Mouse (Mus musculus): ENCODE data around the gene Dcn. TPM values are rescaled to one million over a fixed set of nuclear protein-coding genes. Genes with fewer than 3 reads are reported as not detected.
A peak's percentile ranks its signal among the peaks of the same experiment; 100 is the strongest.

The Dcn gene
- total and polyA plus RNA-seq, 3 experiments = 385 to 442 (median 401) TPM

GRCm38 (mm10) chr10:97523366-97523765 lies 44.0 kb downstream of the Dcn start:
- intact Hi-C loops (cut with DNase I) = no loop called here
- no peak overlapping the region for H3K4me3 ChIP-seq
- no peak for DNase-seq
- no peaks in the 10 kb centered on the region for H3K36me3 ChIP-seq (ENCODE audit: control insufficient read depth, insufficient read depth, low read length)
- H3K79me2 ChIP-seq (replicated peaks; ENCODE audit: control insufficient read depth, insufficient read depth, low read length) = no peaks in the 10 kb centered on the region
- no peaks in the 10 kb centered on the region for H3K4me1 ChIP-seq (ENCODE audit: control insufficient read depth, insufficient read depth, low read length)
- WGBS = 61% methylated on average over 3 of the region's 3 CpGs
- H3K27ac ChIP-seq = no peak overlapping the region
- no peaks in the 10 kb centered on the region for H3K27me3 ChIP-seq (ENCODE audit: control insufficient read depth, insufficient read depth, low read length)
- TF ChIP-seq EP300 (IDR thresholded peaks at IDR 0.05; ENCODE audit: insufficient read depth, low read depth, low read length) = no peak
- no peak for TF ChIP-seq CTCF (IDR thresholded peaks at IDR 0.05)
- no peak for TF ChIP-seq POLR2A (IDR thresholded peaks at IDR 0.05; ENCODE audit: insufficient read depth, low read depth, low read length)
- no peak overlapping the region for H3K9ac ChIP-seq (ENCODE audit: low read depth, low read length)

GRCm38 (mm10) chr10:97535697-97536096 lies 56.3 kb downstream of the Dcn start:
- intact Hi-C loops (cut with DNase I) = no loop called here
- Histone ChIP-seq H3K79me2 (replicated peaks; ENCODE audit: control insufficient read depth, insufficient read depth, low read length) (no peaks in the 10 kb centered on the region), H3K9ac (ENCODE audit: low read depth, low read length) (no peak overlapping the region), H3K27ac (peak overlapping the region; percentile 12; the same call in 1 of the 2 replicates), H3K36me3 (ENCODE audit: control insufficient read depth, insufficient read depth, low read length) (no peaks in the 10 kb centered on the region), H3K4me1 (ENCODE audit: control insufficient read depth, insufficient read depth, low read length) (no peaks in the 10 kb centered on the region; the same call in 1 of the 2 replicates), H3K27me3 (ENCODE audit: control insufficient read depth, insufficient read depth, low read length) (no peaks in the 10 kb centered on the region), H3K4me3 (no peak overlapping the region)
- DNase-seq = no peak
- no peak for TF ChIP-seq CTCF (IDR thresholded peaks at IDR 0.05)
- TF ChIP-seq EP300 (IDR thresholded peaks at IDR 0.05; ENCODE audit: insufficient read depth, low read depth, low read length) = no peak
- TF ChIP-seq POLR2A (IDR thresholded peaks at IDR 0.05; ENCODE audit: insufficient read depth, low read depth, low read length) = no peak
- 59% methylated on average over 4 of the region's 4 CpGs for WGBS

GRCm38 (mm10) chr10:97536921-97537320 lies 57.5 kb downstream of the Dcn start:
- 33% methylated on average over 2 of the region's 2 CpGs for WGBS
- H3K27ac ChIP-seq = peak overlapping the region; percentile 43
- no peaks in the 10 kb centered on the region for H3K79me2 ChIP-seq (replicated peaks; ENCODE audit: control insufficient read depth, insufficient read depth, low read length)
- H3K36me3 ChIP-seq (ENCODE audit: control insufficient read depth, insufficient read depth, low read length) = no peaks in the 10 kb centered on the region
- H3K4me1 ChIP-seq (ENCODE audit: control insufficient read depth, insufficient read depth, low read length) = no peaks in the 10 kb centered on the region; the same call in 1 of the 2 replicates
- H3K27me3 ChIP-seq (ENCODE audit: control insufficient read depth, insufficient read depth, low read length) = no peaks in the 10 kb centered on the region
- H3K4me3 ChIP-seq = no peak overlapping the region
- no peak for DNase-seq
- intact Hi-C loops (cut with DNase I) = no loop called here
- H3K9ac ChIP-seq (ENCODE audit: low read depth, low read length) = no peak overlapping the region
- no peak for TF ChIP-seq POLR2A (IDR thresholded peaks at IDR 0.05; ENCODE audit: insufficient read depth, low read depth, low read length)
- TF ChIP-seq CTCF (IDR thresholded peaks at IDR 0.05) = no peak
- no peak for TF ChIP-seq EP300 (IDR thresholded peaks at IDR 0.05; ENCODE audit: insufficient read depth, low read depth, low read length)

GRCm38 (mm10) chr10:97538202-97538601 lies 58.8 kb downstream of the Dcn start:
- intact Hi-C loops (cut with DNase I) = no loop called here
- no peaks in the 10 kb centered on the region for H3K79me2 ChIP-seq (replicated peaks; ENCODE audit: control insufficient read depth, insufficient read depth, low read length)
- WGBS = 90% methylated on average over 4 of the region's 4 CpGs
- H3K9ac ChIP-seq (ENCODE audit: low read depth, low read length) = no peak overlapping the region
- no peaks in the 10 kb centered on the region; the same call in 1 of the 2 replicates for H3K4me1 ChIP-seq (ENCODE audit: control insufficient read depth, insufficient read depth, low read length)
- TF ChIP-seq CTCF (IDR thresholded peaks at IDR 0.05) (no peak), POLR2A (IDR thresholded peaks at IDR 0.05; ENCODE audit: insufficient read depth, low read depth, low read length) (no peak), EP300 (IDR thresholded peaks at IDR 0.05; ENCODE audit: insufficient read depth, low read depth, low read length) (no peak)
- no peaks in the 10 kb centered on the region for H3K27me3 ChIP-seq (ENCODE audit: control insufficient read depth, insufficient read depth, low read length)
- H3K27ac ChIP-seq = no peak overlapping the region
- H3K4me3 ChIP-seq = no peak overlapping the region
- DNase-seq = no peak
- H3K36me3 ChIP-seq (ENCODE audit: control insufficient read depth, insufficient read depth, low read length) = no peaks in the 10 kb centered on the region

- Histone ChIP-seq H3K27ac (no peak overlapping the region), H3K4me3 (no peak overlapping the region), H3K4me1 (ENCODE audit: control insufficient read depth, insufficient read depth, low read length) (no peaks in the 10 kb centered on the region), H3K79me2 (replicated peaks; ENCODE audit: control insufficient read depth, insufficient read depth, low read length) (no peaks in the 10 kb centered on the region), H3K9ac (ENCODE audit: low read depth, low read length) (no peak overlapping the region), H3K27me3 (ENCODE audit: control insufficient read depth, insufficient read depth, low read length) (no peaks in the 10 kb centered on the region), H3K36me3 (ENCODE audit: control insufficient read depth, insufficient read depth, low read length) (no peaks in the 10 kb centered on the region)
- DNase-seq = no peak
- intact Hi-C loops (cut with DNase I) = no loop called here
- 26% methylated on average over 1 of the region's 1 CpGs for WGBS
- TF ChIP-seq CTCF (IDR thresholded peaks at IDR 0.05) (no peak), EP300 (IDR thresholded peaks at IDR 0.05; ENCODE audit: insufficient read depth, low read depth, low read length) (no peak), POLR2A (IDR thresholded peaks at IDR 0.05; ENCODE audit: insufficient read depth, low read depth, low read length) (no peak)
Measured at GRCm38 (mm10) chr10:97547740-97548139, 68.3 kb downstream of the Dcn start.

- Histone ChIP-seq H3K27me3 (ENCODE audit: control insufficient read depth, insufficient read depth, low read length) (no peaks in the 10 kb centered on the region), H3K27ac (peak within 1 kb of the TSS; percentile 65), H3K4me1 (ENCODE audit: control insufficient read depth, insufficient read depth, low read length) (0 out of 2 replicates have a peak, but pooled peaks cover 1% of the 10 kb centered on the region), H3K4me3 (peak within 1 kb of the TSS; percentile 13), H3K9ac (ENCODE audit: low read depth, low read length) (no peak within 1 kb of the TSS), H3K79me2 (replicated peaks; ENCODE audit: control insufficient read depth, insufficient read depth, low read length) (no peaks in the 10 kb centered on the region), H3K36me3 (ENCODE audit: control insufficient read depth, insufficient read depth, low read length) (no peaks in the 10 kb centered on the region)
- DNase-seq = peak; percentile 22 to 29
- 44% methylated on average over 10 of the region's 10 CpGs for WGBS
- TF ChIP-seq EP300 (IDR thresholded peaks at IDR 0.05; ENCODE audit: insufficient read depth, low read depth, low read length) (no peak), POLR2A (IDR thresholded peaks at IDR 0.05; ENCODE audit: insufficient read depth, low read depth, low read length) (peak; percentile 24; the same call in 1 of the 2 replicates), CTCF (IDR thresholded peaks at IDR 0.05) (no peak)
- intact Hi-C loops (cut with DNase I) = loop anchor here (5.0 kb wide), 2 partner anchors 102 to 188 kb away; no protein-coding TSS in a partner anchor
Measured at GRCm38 (mm10) chr10:97564957-97565856, 85.8 kb downstream of the Dcn start, which contains the start of gene Lum. TSS of gene Lum (plus strand) at chr10:97565128.

Measured in heart, adult 2 months (tissue).